Mouse (Mus musculus) intestine, embryonic 14.5 days (tissue): ENCODE measurements around the gene Polr1e. TPM values are rescaled to one million over a fixed set of nuclear protein-coding genes. Genes with fewer than 3 reads are reported as not detected.
"Not testable (repeated sequence)": the region's sequence is repeated elsewhere in the genome, so short reads cannot be mapped to it uniquely, and the experiment has no call there.

Experiments used
- ATAC-seq: fragments of 200-750 bp; cut with Nextera tagmentation; replicated peaks from 2 replicates; pipeline ENCODE4 v1.8.0; 2017; ENCODE audit warnings: low read depth, moderate number of reproducible peaks, moderate TSS enrichment, moderate library complexity; ENCODE audit not compliant: low FRiP score, low TSS enrichment
- DNase-seq: peaks from one replicate; pipeline ENCODE4 v3.0.0-alpha.2; 2018; ENCODE audit warnings: low spot score
- H3K27ac ChIP-seq: fragments of 300-500 bp; sonication (generic); 2 replicates; pipeline ENCODE4 v1.5.1; 2014; ENCODE audit warnings: low read depth, mild to moderate bottlenecking, control low read depth
- H3K27me3 ChIP-seq: fragments of 300-500 bp; sonication (generic); replicated peaks from 2 replicates; pipeline ENCODE4 v1.6.1; 2014; ENCODE audit warnings: low read length, control low read depth; ENCODE audit not compliant: control insufficient read depth, insufficient read depth
- H3K36me3 ChIP-seq: fragments of 300-500 bp; sonication (generic); 2 replicates; pipeline ENCODE4 v1.6.1; 2014; ENCODE audit warnings: low read length, control low read depth; ENCODE audit not compliant: control insufficient read depth, insufficient read depth
- H3K4me1 ChIP-seq: fragments of 300-500 bp; sonication (generic); replicated peaks from 2 replicates; pipeline ENCODE4 v1.6.1; 2014; ENCODE audit warnings: low read length, control low read depth, mixed read lengths; ENCODE audit not compliant: control insufficient read depth, insufficient read depth
- H3K4me2 ChIP-seq: fragments of 300-500 bp; sonication (generic); 2 replicates; pipeline ENCODE4 v1.6.1; 2014; ENCODE audit warnings: low read length
- H3K4me3 ChIP-seq: fragments of 300-500 bp; sonication (generic); 2 replicates; pipeline ENCODE4 v1.5.1; 2014; ENCODE audit warnings: low read depth, low read length, control low read depth, mixed read lengths
- H3K9ac ChIP-seq: fragments of 300-500 bp; sonication (generic); 2 replicates; pipeline ENCODE4 v1.6.1; 2014; ENCODE audit warnings: mild to moderate bottlenecking, low read length
- H3K9me3 ChIP-seq: fragments of 300-500 bp; sonication (generic); 2 replicates; pipeline ENCODE4 v1.6.1; 2016; ENCODE audit warnings: low read length, control low read depth; ENCODE audit not compliant: control insufficient read depth
- whole genome bisulfite sequencing: fragments of 180-500 bp; shearing (Covaris S2); extraction: QIAGEN DNeasy Blood & Tissue Kit; methylation state at CpG from one replicate; pipeline ENCODE4 v1.1.7; 2014; 5-methylcytosine and 5-hydroxymethylcytosine counted together
- polyA plus RNA-seq: library from polyadenylated mRNA; unstranded; fragments of >200 nt; fragmentation: Nextera tagmentation; extraction: Ambion mirVana; gene quantifications from 2 replicates; pipeline ENCODE4 v1.2.1, GENCODE M21; 2014

Gene Polr1e
- polyA plus RNA-seq, 1 experiment from 2014 or later: 44.8 TPM

GRCm38 (mm10) chr4:45081041-45081440 lies 62.7 kb downstream of the Polr1e start:
- not testable (repeated sequence) for DNase-seq, H3K4me3 ChIP-seq, H3K27ac ChIP-seq, H3K9ac ChIP-seq, ATAC-seq, H3K27me3 ChIP-seq, H3K36me3 ChIP-seq, H3K4me2 ChIP-seq, H3K9me3 ChIP-seq
- H3K4me1 ChIP-seq: peaks cover 10% of the 10 kb centered on the region
- WGBS: 95% methylated on average over 4 of the region's 4 CpGs

- H3K27me3 ChIP-seq: no peaks in the 10 kb centered on the region
- H3K4me1 ChIP-seq: peaks cover 10% of the 10 kb centered on the region
- no peak overlapping the region for H3K27ac ChIP-seq
- 65% methylated on average over 9 of the region's 9 CpGs for WGBS
- peak overlapping the region; percentile 71; the same call in 1 of the 2 replicates for H3K4me3 ChIP-seq
- H3K9me3 ChIP-seq: no peaks in the 10 kb centered on the region
- H3K36me3 ChIP-seq: no peaks in the 10 kb centered on the region
- DNase-seq (no peak), ATAC-seq (no peak)
- peak overlapping the region; percentile 61 for H3K4me2 ChIP-seq
- no peak overlapping the region for H3K9ac ChIP-seq
Measured at GRCm38 (mm10) chr4:45082951-45083350, 64.6 kb downstream of the Polr1e start.

GRCm38 (mm10) chr4:45083487-45083886 lies 65.1 kb downstream of the Polr1e start:
- DNase-seq: peak; percentile 58

GRCm38 (mm10) chr4:45084021-45084894 lies 65.9 kb downstream of the Polr1e start, which contains the start of gene Fbxo10:
Fbxo10 (minus strand) TSS chr4:45084604.
- under 1% methylated on average over 76 of the region's 77 CpGs for WGBS
- Histone ChIP-seq H3K4me2 (peak within 1 kb of the TSS; percentile 61), H3K9ac (peak within 1 kb of the TSS; percentile 84), H3K36me3 (no peaks in the 10 kb centered on the region), H3K4me3 (peak within 1 kb of the TSS; percentile 71), H3K4me1 (peaks cover 10% of the 10 kb centered on the region), H3K9me3 (no peaks in the 10 kb centered on the region), H3K27me3 (no peaks in the 10 kb centered on the region), H3K27ac (peak within 1 kb of the TSS; percentile 77)
- DNase-seq (peak; percentile 90), ATAC-seq (peak; percentile 94)

More at GRCm38 (mm10) chr4:45083487-45083886, 65.1 kb downstream of the Polr1e start:
- Histone ChIP-seq H3K4me1 (peaks cover 10% of the 10 kb centered on the region), H3K4me3 (peak overlapping the region; percentile 71), H3K9ac (peak overlapping the region; percentile 84), H3K27ac (no peak overlapping the region), H3K9me3 (no peaks in the 10 kb centered on the region), H3K4me2 (peak overlapping the region; percentile 61), H3K27me3 (no peaks in the 10 kb centered on the region), H3K36me3 (no peaks in the 10 kb centered on the region)
- no peak for ATAC-seq
- 3% methylated on average over 8 of the region's 8 CpGs for WGBS

GRCm38 (mm10) chr4:45084895-45085290 lies 66.5 kb downstream of the Polr1e start:
- no peak overlapping the region for H3K9ac ChIP-seq
- peak overlapping the region; percentile 71 for H3K4me3 ChIP-seq
- H3K4me2 ChIP-seq: peak overlapping the region; percentile 61
- ATAC-seq: peak; percentile 32; the same call in 1 of the 2 replicates
- H3K36me3 ChIP-seq: no peaks in the 10 kb centered on the region
- no peaks in the 10 kb centered on the region for H3K9me3 ChIP-seq
- peak overlapping the region; percentile 77 for H3K27ac ChIP-seq
- no peak for DNase-seq
- peaks cover 10% of the 10 kb centered on the region for H3K4me1 ChIP-seq
- 30% methylated on average over 8 of the region's 8 CpGs for WGBS
- H3K27me3 ChIP-seq: no peaks in the 10 kb centered on the region

Other genes with a start within 250 kb of the Polr1e start
- gene Grhpr, start 37.2 kb upstream of the Polr1e start, polyA plus RNA-seq: 64.3 and 70.6 TPM in 2 replicates
- gene Zbtb5, start 6.2 kb upstream of the Polr1e start, polyA plus RNA-seq: 21.4 and 23.7 TPM in 2 replicates
- 9.4 and 9.7 TPM in 2 replicates for gene Fbxo10, start 66.0 kb downstream of the Polr1e start, polyA plus RNA-seq
- gene Tomm5, start 89.5 kb downstream of the Polr1e start, polyA plus RNA-seq: 346 and 405 TPM in 2 replicates
- gene Frmpd1, start 166.3 kb downstream of the Polr1e start, polyA plus RNA-seq: 0.87 and 1.0 TPM in 2 replicates